Mouse (Mus musculus): ENCODE data around the gene 1500009C09Rik.

1500009C09Rik gene

GRCm38 (mm10) chr15:82252097-82252496, at the start of gene 1500009C09Rik:
1500009C09Rik (plus strand) TSS chr15:82252397.
- no peak for TF ChIP-seq GATA4 (IDR thresholded peaks at IDR 0.05; ENCODE audit: insufficient replicate concordance, low read length)

DNA sequence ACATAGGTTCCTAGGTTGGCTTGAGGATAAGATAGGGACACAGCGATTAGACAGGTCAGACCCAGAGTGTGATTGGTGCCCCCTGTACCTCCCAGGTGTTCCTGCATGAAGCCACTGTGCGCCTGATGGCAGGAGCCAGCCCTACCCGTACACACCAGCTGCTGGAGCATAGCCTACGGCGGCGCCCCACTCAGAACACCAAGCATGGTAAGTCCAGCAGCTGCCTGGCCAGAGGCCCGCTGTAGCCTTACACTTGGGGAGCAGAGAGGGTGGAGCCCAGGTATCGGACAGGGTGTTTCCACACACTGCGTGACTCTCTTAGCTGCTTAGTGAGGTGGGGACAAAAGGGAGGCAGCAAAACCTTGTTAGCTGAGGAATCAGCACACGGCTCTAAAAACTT, 49.1 kb upstream of the 1500009C09Rik start:
- no peak for TF ChIP-seq GATA4 (IDR thresholded peaks at IDR 0.05; ENCODE audit: insufficient replicate concordance, low read length)

- no peak for TF ChIP-seq GATA4 (IDR thresholded peaks at IDR 0.05; ENCODE audit: insufficient replicate concordance, low read length)
Observed at GRCm38 (mm10) chr15:82203611-82204351, 48.4 kb upstream of the 1500009C09Rik start.

- no peak for TF ChIP-seq GATA4 (IDR thresholded peaks at IDR 0.05; ENCODE audit: insufficient replicate concordance, low read length)
Observed at GRCm38 (mm10) chr15:82204680-82205371, 47.4 kb upstream of the 1500009C09Rik start.

GRCm38 (mm10) chr15:82206365-82207104, 45.7 kb upstream of the 1500009C09Rik start:
- TF ChIP-seq GATA4 (IDR thresholded peaks at IDR 0.05; ENCODE audit: insufficient replicate concordance, low read length), result no peak

DNA sequence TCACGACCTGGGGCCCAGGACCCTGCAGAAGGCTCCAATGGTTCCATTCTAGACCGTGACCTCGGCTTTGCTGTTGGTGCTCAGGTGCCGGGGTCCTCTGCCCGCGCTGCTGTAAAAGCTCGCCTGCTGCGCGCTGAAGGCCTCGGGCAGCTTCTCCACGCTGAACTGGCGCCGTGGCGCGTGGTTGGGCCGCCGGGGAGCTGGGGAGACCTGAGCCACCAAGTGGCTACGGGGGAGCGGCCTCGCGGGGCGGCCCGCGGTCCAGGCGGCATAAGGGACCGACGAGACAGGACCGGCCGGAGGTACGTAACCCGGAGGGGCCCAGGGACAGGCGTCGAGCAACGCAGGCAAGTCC, 45.1 kb upstream of the 1500009C09Rik start:
- TF ChIP-seq GATA4 (IDR thresholded peaks at IDR 0.05; ENCODE audit: insufficient replicate concordance, low read length), result no peak

- TF ChIP-seq GATA4 (IDR thresholded peaks at IDR 0.05; ENCODE audit: insufficient replicate concordance, low read length), result no peak
Observed at GRCm38 (mm10) chr15:82207504-82208219, 44.5 kb upstream of the 1500009C09Rik start.

- TF ChIP-seq GATA4 (IDR thresholded peaks at IDR 0.05; ENCODE audit: insufficient replicate concordance, low read length), result no peak
Observed at GRCm38 (mm10) chr15:82208307-82208706, 43.9 kb upstream of the 1500009C09Rik start.

DNA sequence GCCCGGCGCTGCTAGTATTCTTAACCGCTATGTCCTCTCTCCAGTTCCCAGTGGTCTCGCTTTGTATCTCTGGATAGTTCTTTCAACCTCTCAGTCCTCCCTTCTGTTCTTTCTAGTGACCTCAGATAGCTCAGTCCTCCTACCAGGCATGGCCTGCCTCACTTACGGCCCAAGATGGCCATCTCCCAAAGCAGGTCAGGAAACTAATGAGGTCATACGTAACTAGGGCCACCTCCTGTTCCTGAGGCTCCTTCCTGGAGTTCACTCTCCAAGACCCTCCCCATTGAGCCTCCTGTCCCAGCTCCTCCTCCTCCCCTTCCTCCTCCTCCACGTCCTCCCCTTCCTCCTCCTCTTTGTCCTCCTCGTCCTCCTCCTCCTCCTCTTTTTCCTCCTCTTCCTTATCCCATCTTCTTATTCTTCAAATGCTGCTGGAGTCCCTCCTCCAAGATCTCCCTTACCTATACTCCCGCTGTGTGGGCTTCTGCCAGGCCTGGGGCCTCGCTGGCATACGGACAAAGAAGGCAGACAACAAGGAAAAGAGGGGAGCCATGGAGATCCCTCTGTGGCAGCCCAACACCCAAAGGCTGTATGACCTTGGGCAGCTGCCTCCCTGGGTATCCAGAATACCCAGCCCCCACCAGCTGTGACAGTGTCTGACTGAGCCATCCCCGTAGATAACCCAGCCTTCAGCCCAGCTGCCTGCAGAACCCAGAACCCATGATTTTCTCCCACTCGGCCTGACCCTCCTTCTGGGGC, 42.7 kb upstream of the 1500009C09Rik start:
- no peak for TF ChIP-seq GATA4 (IDR thresholded peaks at IDR 0.05; ENCODE audit: insufficient replicate concordance, low read length)

DNA sequence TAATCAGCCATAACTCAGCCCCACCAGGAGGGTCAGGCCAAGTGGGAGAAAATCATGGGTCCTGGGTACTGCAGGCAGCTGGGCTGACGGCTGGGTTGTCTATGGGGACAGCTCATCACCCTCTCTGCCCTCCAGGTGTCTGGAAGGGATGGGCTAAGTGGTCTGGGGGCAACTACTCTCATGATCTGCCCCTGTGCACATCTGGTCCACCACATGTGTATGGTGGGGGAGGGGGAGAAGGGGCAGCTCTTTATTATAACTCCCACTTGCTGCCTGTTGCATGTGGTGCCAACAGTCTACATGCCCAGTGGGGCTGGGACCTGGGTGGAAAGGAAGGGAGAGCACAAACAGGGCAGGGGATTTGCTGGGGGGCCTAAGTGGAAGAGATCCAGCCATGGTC, 41.4 kb upstream of the 1500009C09Rik start:
- TF ChIP-seq GATA4 (IDR thresholded peaks at IDR 0.05; ENCODE audit: insufficient replicate concordance, low read length), result no peak

DNA sequence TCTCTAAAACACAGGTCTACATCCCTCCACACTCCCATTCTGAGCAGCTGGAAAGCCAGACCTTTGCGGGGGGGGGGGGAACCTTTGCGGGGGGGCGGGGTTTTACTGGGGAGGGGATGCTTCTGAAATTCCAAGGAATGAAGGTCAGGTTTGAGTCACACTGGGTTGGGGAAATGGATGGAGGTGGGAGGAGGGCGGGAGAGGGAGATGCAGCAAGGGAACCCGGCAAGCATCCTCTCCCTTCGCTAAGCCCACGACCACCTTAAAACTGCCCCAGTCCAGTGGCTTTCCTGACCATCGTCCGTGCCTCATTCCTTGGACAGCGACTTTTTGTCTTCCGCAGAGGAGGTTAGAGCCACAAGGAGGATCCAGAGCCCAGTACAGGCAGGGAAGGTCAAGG, 40.9 kb upstream of the 1500009C09Rik start:
- no peak for TF ChIP-seq GATA4 (IDR thresholded peaks at IDR 0.05; ENCODE audit: insufficient replicate concordance, low read length)

- TF ChIP-seq GATA4 (IDR thresholded peaks at IDR 0.05; ENCODE audit: insufficient replicate concordance, low read length), result no peak
Observed at GRCm38 (mm10) chr15:82211911-82212751, 40.1 kb upstream of the 1500009C09Rik start.

DNA sequence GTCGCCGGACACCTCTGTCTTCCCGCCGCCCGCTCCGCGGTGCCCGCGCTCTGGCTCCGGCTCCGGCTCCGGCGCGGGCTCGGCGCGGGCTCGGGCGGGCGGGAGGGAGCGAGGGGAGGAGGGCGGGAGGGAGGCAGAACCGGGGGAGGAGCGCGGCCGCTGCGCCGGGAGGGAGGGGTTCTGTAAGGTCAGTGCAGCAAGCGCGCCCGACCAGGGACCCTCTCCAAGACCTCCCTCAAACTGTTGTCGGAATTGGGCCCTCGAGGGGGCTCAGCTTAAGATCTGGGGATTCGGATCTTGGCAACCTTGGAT, 39.5 kb upstream of the 1500009C09Rik start, which contains the start of gene Shisa8:
Shisa8 (minus strand) TSS at position 64 of the 312 bp plus-strand sequence.
- no peak for TF ChIP-seq GATA4 (IDR thresholded peaks at IDR 0.05; ENCODE audit: insufficient replicate concordance, low read length)

DNA sequence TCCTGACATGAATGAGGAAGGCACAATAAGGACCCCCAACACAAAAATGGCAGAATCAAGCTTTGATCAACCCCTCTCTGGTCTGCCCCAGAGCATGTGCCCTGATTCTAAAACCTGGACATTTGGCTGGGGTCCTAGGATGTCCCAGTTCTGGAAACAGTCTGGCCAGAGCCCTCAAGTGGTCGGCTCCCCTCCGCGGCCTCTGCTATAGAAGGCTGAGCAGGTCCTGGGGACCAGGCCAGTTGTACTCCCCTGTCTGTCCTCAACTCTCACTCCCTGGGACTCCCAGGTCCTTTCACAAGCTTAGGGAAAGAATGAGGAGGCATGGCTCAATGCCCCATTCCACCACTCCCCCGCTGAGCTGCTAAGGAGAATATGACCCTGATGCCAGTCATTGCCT, 39.0 kb upstream of the 1500009C09Rik start:
- no peak for TF ChIP-seq GATA4 (IDR thresholded peaks at IDR 0.05; ENCODE audit: insufficient replicate concordance, low read length)
